Mouse (Mus musculus): Measurements from ENCODE around the gene Gm49027. TPM values are rescaled to one million over a fixed set of nuclear protein-coding genes. Genes with fewer than 3 reads are reported as not detected.

Gm49027 gene
- 0.06 and 0.28 TPM in 2 replicates for polyA plus RNA-seq (2015; fragmentation: Nextera tagmentation; extraction: Ambion mirVana)

- H3K9ac ChIP-seq (ENCODE audit: low read depth, low read length): peak within 1 kb of the TSS; percentile 85
- H3K4me2 ChIP-seq (ENCODE audit: low read depth, low read length): peak within 1 kb of the TSS; percentile 81
- H3K9me3 ChIP-seq (replicated peaks; ENCODE audit: control insufficient read depth, low read length): no peaks in the 10 kb centered on the region
- 54% methylated on average over 7 of the region's 7 CpGs for WGBS (ENCODE audit: insufficient replicate concordance)
- H3K36me3 ChIP-seq (ENCODE audit: control insufficient read depth, insufficient read depth): peaks cover 11% of the 10 kb centered on the region
- H3K4me1 ChIP-seq (ENCODE audit: control insufficient read depth, low read depth, low read length): peaks cover 19% of the 10 kb centered on the region
- no peak for ATAC-seq (ENCODE audit: low read depth)
- H3K27ac ChIP-seq (ENCODE audit: low read length): peak within 1 kb of the TSS; percentile 55; the same call in 1 of the 2 replicates
- H3K4me3 ChIP-seq (ENCODE audit: low read depth, low read length): peak within 1 kb of the TSS; percentile 86
- H3K27me3 ChIP-seq (ENCODE audit: control insufficient read depth, insufficient read depth, low read depth, low read length): no peaks in the 10 kb centered on the region
Observed at GRCm38 (mm10) chr5:123525281-123525680, at the start of gene Gm49027. Gene Gm49027, minus strand, starts transcription at chr5:123525488.

- H3K9me3 ChIP-seq (replicated peaks; ENCODE audit: control insufficient read depth, low read length): no peaks in the 10 kb centered on the region
- peaks cover 15% of the 10 kb centered on the region for H3K36me3 ChIP-seq (ENCODE audit: control insufficient read depth, insufficient read depth)
- H3K27me3 ChIP-seq (ENCODE audit: control insufficient read depth, insufficient read depth, low read depth, low read length): no peaks in the 10 kb centered on the region
- no peak for ATAC-seq (ENCODE audit: low read depth)
- no peak overlapping the region; the same call in 1 of the 2 replicates for H3K9ac ChIP-seq (ENCODE audit: low read depth, low read length)
- no peak overlapping the region for H3K27ac ChIP-seq (ENCODE audit: low read length)
- H3K4me1 ChIP-seq (ENCODE audit: control insufficient read depth, low read depth, low read length): peaks cover 16% of the 10 kb centered on the region
- 59% methylated on average over 8 of the region's 8 CpGs for WGBS (ENCODE audit: insufficient replicate concordance)
- peak overlapping the region; percentile 97 for H3K4me2 ChIP-seq (ENCODE audit: low read depth, low read length)
- peak overlapping the region; percentile 97 for H3K4me3 ChIP-seq (ENCODE audit: low read depth, low read length)
Observed at GRCm38 (mm10) chr5:123573362-123573761, 48.1 kb upstream of the Gm49027 start.

GRCm38 (mm10) chr5:123572357-123573186 lies 47.3 kb upstream of the Gm49027 start, which contains the start of gene Vps33a:
Gene Vps33a, minus strand, starts transcription at chr5:123573038.
- Histone ChIP-seq H3K27me3 (ENCODE audit: control insufficient read depth, insufficient read depth, low read depth, low read length) (no peaks in the 10 kb centered on the region), H3K9me3 (replicated peaks; ENCODE audit: control insufficient read depth, low read length) (no peaks in the 10 kb centered on the region), H3K4me3 (ENCODE audit: low read depth, low read length) (peak within 1 kb of the TSS; percentile 97), H3K9ac (ENCODE audit: low read depth, low read length) (peak within 1 kb of the TSS; percentile 95), H3K36me3 (ENCODE audit: control insufficient read depth, insufficient read depth) (peaks cover 15% of the 10 kb centered on the region), H3K4me1 (ENCODE audit: control insufficient read depth, low read depth, low read length) (peaks cover 16% of the 10 kb centered on the region), H3K4me2 (ENCODE audit: low read depth, low read length) (peak within 1 kb of the TSS; percentile 97), H3K27ac (ENCODE audit: low read length) (peak within 1 kb of the TSS; percentile 83)
- peak; percentile 96 for ATAC-seq (ENCODE audit: low read depth)
- whole genome bisulfite sequencing (ENCODE audit: insufficient replicate concordance): under 1% methylated on average over 54 of the region's 54 CpGs

GRCm38 (mm10) chr5:123561128-123561527 lies 35.8 kb upstream of the Gm49027 start:
- Histone ChIP-seq H3K9ac (ENCODE audit: low read depth, low read length) (no peak overlapping the region), H3K36me3 (ENCODE audit: control insufficient read depth, insufficient read depth) (peaks cover 37% of the 10 kb centered on the region), H3K4me3 (ENCODE audit: low read depth, low read length) (no peak overlapping the region), H3K27me3 (ENCODE audit: control insufficient read depth, insufficient read depth, low read depth, low read length) (no peaks in the 10 kb centered on the region), H3K4me2 (ENCODE audit: low read depth, low read length) (no peak overlapping the region), H3K27ac (ENCODE audit: low read length) (no peak overlapping the region), H3K9me3 (replicated peaks; ENCODE audit: control insufficient read depth, low read length) (no peaks in the 10 kb centered on the region), H3K4me1 (ENCODE audit: control insufficient read depth, low read depth, low read length) (no peaks in the 10 kb centered on the region; the same call in 1 of the 2 replicates)
- 86% methylated on average over 11 of the region's 11 CpGs for WGBS (ENCODE audit: insufficient replicate concordance)
- ATAC-seq (ENCODE audit: low read depth): no peak

- Histone ChIP-seq H3K9ac (ENCODE audit: low read depth, low read length) (no peak overlapping the region), H3K9me3 (replicated peaks; ENCODE audit: control insufficient read depth, low read length) (no peaks in the 10 kb centered on the region), H3K4me3 (ENCODE audit: low read depth, low read length) (no peak overlapping the region), H3K27me3 (ENCODE audit: control insufficient read depth, insufficient read depth, low read depth, low read length) (no peaks in the 10 kb centered on the region), H3K4me2 (ENCODE audit: low read depth, low read length) (no peak overlapping the region), H3K4me1 (ENCODE audit: control insufficient read depth, low read depth, low read length) (peaks cover 8% of the 10 kb centered on the region), H3K27ac (ENCODE audit: low read length) (no peak overlapping the region), H3K36me3 (ENCODE audit: control insufficient read depth, insufficient read depth) (peaks cover 35% of the 10 kb centered on the region)
- ATAC-seq (ENCODE audit: low read depth): no peak
- WGBS (ENCODE audit: insufficient replicate concordance): 86% methylated on average over 8 of the region's 8 CpGs
Observed at GRCm38 (mm10) chr5:123559588-123559987, 34.3 kb upstream of the Gm49027 start.

GRCm38 (mm10) chr5:123556451-123556850 lies 31.2 kb upstream of the Gm49027 start:
- Histone ChIP-seq H3K9me3 (replicated peaks; ENCODE audit: control insufficient read depth, low read length) (no peaks in the 10 kb centered on the region), H3K36me3 (ENCODE audit: control insufficient read depth, insufficient read depth) (peaks cover 17% of the 10 kb centered on the region), H3K27ac (ENCODE audit: low read length) (no peak overlapping the region), H3K4me3 (ENCODE audit: low read depth, low read length) (no peak overlapping the region), H3K27me3 (ENCODE audit: control insufficient read depth, insufficient read depth, low read depth, low read length) (no peaks in the 10 kb centered on the region), H3K4me1 (ENCODE audit: control insufficient read depth, low read depth, low read length) (peaks cover 8% of the 10 kb centered on the region), H3K4me2 (ENCODE audit: low read depth, low read length) (no peak overlapping the region), H3K9ac (ENCODE audit: low read depth, low read length) (no peak overlapping the region)
- WGBS (ENCODE audit: insufficient replicate concordance): 64% methylated on average over 2 of the region's 2 CpGs
- ATAC-seq (ENCODE audit: low read depth): no peak

GRCm38 (mm10) chr5:123555693-123556092 lies 30.4 kb upstream of the Gm49027 start:
- Histone ChIP-seq H3K4me2 (ENCODE audit: low read depth, low read length) (peak overlapping the region; percentile 21; the same call in 1 of the 2 replicates), H3K27me3 (ENCODE audit: control insufficient read depth, insufficient read depth, low read depth, low read length) (no peaks in the 10 kb centered on the region), H3K4me1 (ENCODE audit: control insufficient read depth, low read depth, low read length) (peaks cover 8% of the 10 kb centered on the region), H3K9ac (ENCODE audit: low read depth, low read length) (no peak overlapping the region), H3K9me3 (replicated peaks; ENCODE audit: control insufficient read depth, low read length) (no peaks in the 10 kb centered on the region), H3K36me3 (ENCODE audit: control insufficient read depth, insufficient read depth) (peaks cover 17% of the 10 kb centered on the region), H3K27ac (ENCODE audit: low read length) (peak overlapping the region; percentile 70), H3K4me3 (ENCODE audit: low read depth, low read length) (no peak overlapping the region)
- 47% methylated on average over 7 of the region's 7 CpGs for WGBS (ENCODE audit: insufficient replicate concordance)
- peak; percentile 95 for ATAC-seq (ENCODE audit: low read depth)

GRCm38 (mm10) chr5:123533801-123534200 lies 8.5 kb upstream of the Gm49027 start:
- Histone ChIP-seq H3K36me3 (ENCODE audit: control insufficient read depth, insufficient read depth) (peaks cover 29% of the 10 kb centered on the region), H3K9ac (ENCODE audit: low read depth, low read length) (no peak overlapping the region), H3K4me3 (ENCODE audit: low read depth, low read length) (no peak overlapping the region), H3K4me2 (ENCODE audit: low read depth, low read length) (no peak overlapping the region), H3K27me3 (ENCODE audit: control insufficient read depth, insufficient read depth, low read depth, low read length) (no peaks in the 10 kb centered on the region), H3K9me3 (replicated peaks; ENCODE audit: control insufficient read depth, low read length) (no peaks in the 10 kb centered on the region), H3K4me1 (ENCODE audit: control insufficient read depth, low read depth, low read length) (no peaks in the 10 kb centered on the region), H3K27ac (ENCODE audit: low read length) (no peak overlapping the region)
- 84% methylated on average over 10 of the region's 10 CpGs for WGBS (ENCODE audit: insufficient replicate concordance)
- no peak for ATAC-seq (ENCODE audit: low read depth)

GRCm38 (mm10) chr5:123530056-123530455 lies 4.8 kb upstream of the Gm49027 start:
- no peak overlapping the region for H3K9ac ChIP-seq (ENCODE audit: low read depth, low read length)
- H3K27me3 ChIP-seq (ENCODE audit: control insufficient read depth, insufficient read depth, low read depth, low read length): no peaks in the 10 kb centered on the region
- H3K36me3 ChIP-seq (ENCODE audit: control insufficient read depth, insufficient read depth): peaks cover 27% of the 10 kb centered on the region
- ATAC-seq (ENCODE audit: low read depth): no peak
- peaks cover 5% of the 10 kb centered on the region; the same call in 1 of the 2 replicates for H3K4me1 ChIP-seq (ENCODE audit: control insufficient read depth, low read depth, low read length)
- H3K4me3 ChIP-seq (ENCODE audit: low read depth, low read length): no peak overlapping the region
- no peak overlapping the region for H3K27ac ChIP-seq (ENCODE audit: low read length)
- no peak overlapping the region for H3K4me2 ChIP-seq (ENCODE audit: low read depth, low read length)
- WGBS (ENCODE audit: insufficient replicate concordance): 82% methylated on average over 8 of the region's 8 CpGs
- no peaks in the 10 kb centered on the region for H3K9me3 ChIP-seq (replicated peaks; ENCODE audit: control insufficient read depth, low read length)
